Mouse (Mus musculus) cerebellum, adult 9-10 months (tissue): ENCODE measurements around the gene Ero1lb.
"Not testable (repeated sequence)": the region's sequence is repeated elsewhere in the genome, so short reads cannot be mapped to it uniquely, and the experiment has no call there.

Source experiments
- DNase-seq: peaks from one replicate; pipeline ENCODE4 v3.0.0; 2022

Ero1lb gene

GRCm38 (mm10) chr13:12578145-12578544 is 12.5 kb downstream of the Ero1lb start:
- DNase-seq: no peak

DNA sequence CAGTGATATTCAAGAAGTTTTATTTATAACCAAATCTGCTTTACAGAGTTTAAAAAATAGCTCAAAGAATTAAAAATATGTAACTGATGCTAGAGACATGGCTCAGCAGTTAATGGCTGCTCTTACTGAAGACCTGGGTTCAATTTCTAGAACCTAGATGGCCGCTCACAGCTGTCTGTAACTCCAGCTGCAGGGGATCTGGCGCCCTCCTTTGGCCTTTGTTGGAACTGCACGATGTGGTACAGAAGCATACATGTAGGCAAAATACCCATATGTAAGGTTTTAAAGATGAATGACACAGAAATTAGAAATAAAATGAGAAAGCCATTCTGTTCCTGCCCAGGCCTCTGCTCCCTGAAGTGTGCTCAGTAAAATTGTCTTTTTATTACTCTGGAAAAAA is 23.3 kb downstream of the Ero1lb start:
- peak; percentile 14 for DNase-seq

DNA sequence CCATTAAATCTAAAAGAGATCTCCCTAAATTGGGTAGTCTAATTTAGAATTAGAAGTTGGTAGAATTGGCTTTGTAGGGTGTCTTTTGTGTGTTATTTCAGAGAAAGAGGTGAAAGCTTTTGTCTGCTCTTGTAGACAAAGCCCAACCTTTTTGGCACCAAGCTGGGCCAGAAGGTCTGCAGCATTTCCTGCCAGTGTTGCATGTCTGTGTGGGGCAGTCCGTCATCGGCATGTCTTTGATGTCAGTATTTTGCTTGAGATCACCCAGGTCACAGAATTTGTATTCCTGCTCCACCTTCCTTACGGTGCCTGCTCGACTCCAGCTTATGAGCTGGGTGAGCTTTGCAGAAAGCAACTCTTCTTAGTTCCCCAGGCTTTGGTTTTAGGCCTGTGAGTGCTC is 31.4 kb downstream of the Ero1lb start:
- DNase-seq: not testable (repeated sequence)

- DNase-seq: not testable (repeated sequence)
These were observed 44.5 kb downstream of the Ero1lb start for GRCm38 (mm10) chr13:12610206-12610605.

DNA sequence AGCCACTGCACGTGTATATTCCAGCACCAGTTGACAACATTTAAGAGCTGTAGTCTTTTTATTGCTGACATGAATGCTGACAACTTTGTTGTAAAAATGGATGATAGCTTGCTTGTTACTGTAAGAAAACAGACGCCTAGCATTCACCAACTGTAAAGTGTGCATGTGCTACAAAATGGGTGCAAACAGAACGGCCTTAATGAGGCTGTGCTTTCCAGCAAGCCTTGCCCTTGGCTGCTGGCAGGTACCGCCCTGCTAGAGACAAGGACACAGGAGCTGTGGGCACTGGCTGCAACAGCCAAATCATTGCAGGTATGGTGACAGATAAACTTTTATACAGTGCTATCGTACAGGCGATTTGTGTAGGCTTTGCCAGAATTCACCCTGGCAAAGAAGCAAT is 48.4 kb downstream of the Ero1lb start:
- DNase-seq: not testable (repeated sequence)

DNA sequence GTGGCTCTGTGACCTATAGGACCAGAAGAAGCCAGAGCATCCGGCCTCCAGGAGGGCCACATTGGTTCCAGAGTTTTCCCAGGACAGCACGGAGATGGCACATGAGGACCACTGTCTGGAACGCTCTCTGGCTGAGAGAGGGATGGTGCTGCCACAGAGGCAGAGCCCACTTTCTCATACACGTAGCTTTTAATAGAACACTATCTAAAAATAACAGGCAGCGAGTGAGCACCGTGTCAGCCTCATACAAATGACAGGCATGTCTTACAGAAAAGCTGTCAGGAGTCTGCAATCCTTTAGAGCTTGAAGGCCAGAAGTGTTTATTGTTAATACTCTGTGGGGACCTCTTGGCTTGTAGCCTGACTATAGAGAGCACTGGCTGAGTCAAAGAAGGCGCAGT is 48.9 kb downstream of the Ero1lb start:
- not testable (repeated sequence) for DNase-seq

DNA sequence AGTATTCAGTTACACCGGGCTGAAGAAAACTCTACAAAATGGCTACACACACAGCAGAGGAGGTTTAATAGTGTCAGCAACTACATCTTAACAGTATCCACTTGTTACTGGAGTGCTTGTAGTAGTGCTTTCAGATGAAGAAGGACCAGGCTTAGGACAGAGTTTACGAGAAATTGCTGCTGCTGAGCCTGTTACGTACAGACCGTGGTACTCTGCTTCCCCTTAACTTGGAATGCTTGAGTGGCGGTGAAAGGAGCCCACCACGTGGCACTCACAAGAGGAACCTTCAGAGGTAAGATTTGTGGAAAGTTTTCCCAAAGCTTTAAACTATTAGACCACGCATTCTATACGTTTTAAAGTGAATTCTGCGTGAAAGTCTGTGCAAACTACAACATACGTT is 49.3 kb downstream of the Ero1lb start:
- not testable (repeated sequence) for DNase-seq

DNA sequence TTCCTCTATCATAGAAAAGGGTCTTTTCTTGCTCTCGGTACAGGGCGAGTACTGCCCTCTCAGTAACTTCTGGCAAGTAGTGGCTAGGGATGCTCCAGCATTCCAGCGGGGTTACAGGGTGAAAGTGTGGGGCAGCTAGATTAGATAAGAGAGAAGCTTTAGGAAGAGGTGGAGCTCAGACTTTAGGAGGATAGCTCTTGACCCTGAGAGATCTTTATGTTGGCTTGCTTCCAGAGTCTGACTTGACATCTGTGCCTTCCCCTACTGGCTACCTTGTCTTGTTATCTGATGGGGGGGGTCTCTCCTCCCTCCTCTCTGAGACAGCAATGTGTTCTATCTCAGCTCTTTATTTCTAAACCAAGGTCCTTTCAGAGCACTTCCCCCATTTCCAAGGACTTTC is 50.8 kb downstream of the Ero1lb start:
- DNase-seq: not testable (repeated sequence)

DNA sequence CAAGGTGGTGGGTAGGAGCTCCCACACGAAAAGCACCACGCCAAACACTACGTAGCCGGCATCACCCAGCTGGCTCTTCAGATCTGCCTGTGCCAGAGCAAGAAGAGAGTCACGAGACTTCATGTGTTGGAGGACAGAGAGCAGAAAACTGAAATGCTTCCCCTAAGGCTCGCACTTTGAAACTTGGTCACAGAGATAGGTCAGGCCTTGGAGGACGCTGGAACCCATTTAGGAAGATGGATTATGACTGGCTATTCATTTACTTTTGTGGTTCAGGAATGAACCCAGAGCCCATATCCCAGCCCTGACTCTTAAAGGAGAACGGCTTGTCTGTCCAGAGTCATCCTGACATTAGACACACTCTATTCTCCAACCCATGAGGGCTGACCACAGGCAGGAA is 54.1 kb downstream of the Ero1lb start:
- DNase-seq: not testable (repeated sequence)

GRCm38 (mm10) chr13:12626061-12626460 is 60.4 kb downstream of the Ero1lb start:
- not testable (repeated sequence) for DNase-seq

DNA sequence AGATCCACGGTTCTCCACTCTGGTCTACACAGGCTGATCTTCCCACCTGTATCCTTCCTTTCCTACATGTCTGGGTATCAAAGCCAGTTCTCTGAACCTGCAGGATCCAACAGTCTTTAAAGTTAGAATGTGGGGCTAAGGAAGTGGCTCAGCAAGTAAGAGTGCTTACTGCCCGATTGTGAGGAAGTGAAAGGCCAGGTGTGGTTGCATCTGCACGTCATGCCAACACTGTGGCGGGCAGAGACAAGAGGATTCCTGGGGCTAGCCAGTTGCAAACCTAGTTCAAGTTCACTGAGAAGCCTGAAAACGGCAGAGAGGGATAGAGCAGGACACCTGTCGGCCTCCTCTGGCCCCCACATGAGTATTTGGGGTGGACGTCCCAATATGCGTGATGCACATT is 62.1 kb downstream of the Ero1lb start:
- not testable (repeated sequence) for DNase-seq

DNA sequence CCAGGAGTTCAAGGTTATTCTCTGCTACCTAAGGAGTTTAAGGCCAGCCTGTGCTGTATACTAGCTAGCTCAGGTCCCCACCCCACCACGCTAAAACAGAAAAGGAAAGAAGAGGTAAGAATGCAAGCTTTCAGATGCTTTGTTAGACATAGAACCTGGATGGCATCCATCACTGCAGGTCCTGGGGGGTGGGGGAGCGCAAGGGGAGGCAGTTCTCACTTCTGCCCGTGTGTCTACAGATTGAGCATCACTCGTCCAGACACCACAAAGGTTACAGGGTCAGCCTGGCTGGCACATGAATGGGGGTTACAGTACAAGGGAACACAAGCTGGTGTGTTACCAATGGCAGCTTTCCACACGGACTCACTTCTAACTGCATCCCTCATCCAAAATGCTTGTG is 62.5 kb downstream of the Ero1lb start:
- not testable (repeated sequence) for DNase-seq

DNA sequence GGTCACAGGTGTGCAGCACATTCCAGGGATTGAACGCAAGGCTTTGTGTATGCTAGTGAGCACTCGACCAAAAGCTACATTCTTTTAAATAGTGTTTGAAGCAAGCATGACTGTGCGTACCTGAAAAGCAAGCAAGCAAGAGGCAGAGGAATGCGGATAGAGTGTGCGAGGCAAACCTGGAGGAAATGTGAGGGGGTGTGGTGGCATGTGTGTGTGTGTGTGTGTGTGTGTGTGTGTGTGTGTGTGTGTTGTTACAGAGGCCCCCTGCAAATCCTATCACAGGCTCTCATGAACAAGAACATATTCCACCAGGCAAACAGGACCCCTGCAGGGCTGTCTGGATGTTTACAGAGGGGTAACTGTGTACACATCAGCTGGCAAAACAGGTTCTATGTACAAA is 64.6 kb downstream of the Ero1lb start:
- DNase-seq: not testable (repeated sequence)

GRCm38 (mm10) chr13:12634941-12635588 is 69.4 kb downstream of the Ero1lb start:
- DNase-seq: not testable (repeated sequence)

- DNase-seq: not testable (repeated sequence)
These were observed 77.1 kb downstream of the Ero1lb start for GRCm38 (mm10) chr13:12642795-12643194.

GRCm38 (mm10) chr13:12646676-12647075 is 81.0 kb downstream of the Ero1lb start:
- not testable (repeated sequence) for DNase-seq

- peak; percentile 67 for DNase-seq
These were observed 84.6 kb downstream of the Ero1lb start for GRCm38 (mm10) chr13:12650020-12650876.

DNA sequence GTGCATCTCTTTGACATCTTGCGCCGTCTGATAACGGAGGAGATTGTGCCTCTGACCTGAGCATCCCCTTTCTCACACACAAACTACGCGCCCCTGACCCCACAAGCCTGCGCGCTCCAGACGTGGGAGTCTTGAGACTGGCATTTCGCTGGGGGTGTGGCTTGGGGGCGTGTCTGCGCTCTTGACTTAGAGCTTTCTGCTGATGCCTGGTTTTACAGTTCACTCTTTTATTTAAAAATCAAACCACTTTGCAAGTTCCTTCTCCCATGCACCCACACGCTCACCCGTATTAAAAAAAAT is 85.2 kb downstream of the Ero1lb start:
- DNase-seq: peak; percentile 54
